Comparison of ENCODE assay signal across 11 mouse cellular contexts in the genomic region with DNA sequence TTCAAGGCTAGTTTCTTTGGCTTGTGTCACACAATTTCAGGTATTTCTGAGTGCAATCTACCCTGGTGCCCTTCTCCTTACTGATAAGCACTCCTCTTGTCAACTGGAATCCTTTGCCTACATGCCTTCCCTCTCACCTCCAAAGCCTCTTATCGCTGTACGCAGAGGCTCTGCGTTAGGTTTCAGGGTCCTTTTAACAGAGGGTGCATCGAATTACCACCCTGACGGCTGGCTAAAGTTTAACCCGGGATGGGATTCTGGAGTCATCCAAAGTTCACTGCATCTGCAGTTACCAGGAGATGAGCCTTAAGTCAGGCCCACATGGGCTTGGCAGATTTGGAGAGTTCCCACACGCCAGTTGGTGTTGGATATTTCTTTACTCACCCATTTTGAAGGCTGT. TPM values are rescaled to one million over a fixed set of nuclear protein-coding genes. Genes with fewer than 3 reads are reported as not detected.
DNase-seq lines count a peak whose midpoint lies in the region; ATAC-seq and TF ChIP-seq lines count a peak whose summit lies in the region.
"Had no signal": no experiment of that assay in that cellular context is flagged by ENCODE, and none has a peak within 500 bp of the region (broad histone marks: within the 10 kb centered on the region; RNA-seq: fewer than 3 reads in every experiment).

No protein-coding gene starts in this region.

- H3K27me3 ChIP-seq in intestine, embryonic 14.5 days (replicated peaks; ENCODE audit: control insufficient read depth, insufficient read depth, low read length) = no peaks in the 10 kb centered on the region
- H3K27me3 ChIP-seq in intestine, embryonic 16.5 days (replicated peaks; ENCODE audit: control insufficient read depth, insufficient read depth, low read length) = no peaks in the 10 kb centered on the region
- H3K27me3 ChIP-seq in kidney, postnatal 0 days (ENCODE audit: insufficient read depth, low read length) = no peaks in the 10 kb centered on the region
- no peaks in the 10 kb centered on the region for H3K27me3 ChIP-seq in liver, embryonic 13.5 days
- no peaks in the 10 kb centered on the region for H3K27me3 ChIP-seq in midbrain, embryonic 10.5 days (ENCODE audit: low read depth, poor library complexity, severe bottlenecking)
- no peaks in the 10 kb centered on the region for H3K27me3 ChIP-seq in neural tube, embryonic 15.5 days (replicated peaks)
- no peaks in the 10 kb centered on the region for H3K27me3 ChIP-seq in forebrain, embryonic 16.5 days (replicated peaks; ENCODE audit: control insufficient read depth, insufficient read depth, low read length)
- H3K27me3 ChIP-seq: forebrain, embryonic 15.5 days; hindbrain, embryonic 12.5 days had no signal

- H3K9ac ChIP-seq in intestine, embryonic 14.5 days (ENCODE audit: low read length) = no peak overlapping the region
- no peak overlapping the region for H3K9ac ChIP-seq in intestine, embryonic 16.5 days (ENCODE audit: low read depth, low read length)
- H3K9ac ChIP-seq in kidney, postnatal 0 days (ENCODE audit: low read depth, low read length) = no peak overlapping the region
- H3K9ac ChIP-seq in liver, embryonic 13.5 days = no peak overlapping the region
- no peak overlapping the region for H3K9ac ChIP-seq in neural tube, embryonic 15.5 days (replicated peaks)
- H3K9ac ChIP-seq in forebrain, embryonic 16.5 days (replicated peaks; ENCODE audit: low read depth, low read length) = no peak overlapping the region
- H3K9ac ChIP-seq: forebrain, embryonic 15.5 days; hindbrain, embryonic 12.5 days had no signal

- peaks cover 12% of the 10 kb centered on the region for H3K4me1 ChIP-seq in intestine, embryonic 14.5 days (replicated peaks; ENCODE audit: control insufficient read depth, insufficient read depth, low read length)
- peaks cover 9% of the 10 kb centered on the region for H3K4me1 ChIP-seq in intestine, embryonic 16.5 days (ENCODE audit: control insufficient read depth, insufficient read depth, low read length)
- peaks cover 11% of the 10 kb centered on the region; the same call in 1 of the 2 replicates for H3K4me1 ChIP-seq in kidney, postnatal 0 days (replicated peaks; ENCODE audit: insufficient read depth, low read length)
- peaks cover 31% of the 10 kb centered on the region for H3K4me1 ChIP-seq in liver, embryonic 13.5 days (replicated peaks)
- H3K4me1 ChIP-seq in midbrain, embryonic 10.5 days = peaks cover 6% of the 10 kb centered on the region; the same call in 1 of the 2 replicates
- no peaks in the 10 kb centered on the region for H3K4me1 ChIP-seq in neural tube, embryonic 15.5 days
- no peaks in the 10 kb centered on the region for H3K4me1 ChIP-seq in forebrain, embryonic 16.5 days (replicated peaks; ENCODE audit: control insufficient read depth, insufficient read depth, low read length)
- H3K4me1 ChIP-seq: forebrain, embryonic 15.5 days; hindbrain, embryonic 12.5 days had no signal

- H3K36me3 ChIP-seq in intestine, embryonic 14.5 days (ENCODE audit: control insufficient read depth, insufficient read depth, low read length) = no peaks in the 10 kb centered on the region
- H3K36me3 ChIP-seq in intestine, embryonic 16.5 days (ENCODE audit: control insufficient read depth, insufficient read depth, low read length) = no peaks in the 10 kb centered on the region
- H3K36me3 ChIP-seq in kidney, postnatal 0 days (ENCODE audit: insufficient read depth, low read length) = no peaks in the 10 kb centered on the region
- H3K36me3 ChIP-seq in liver, embryonic 13.5 days = no peaks in the 10 kb centered on the region
- no peaks in the 10 kb centered on the region for H3K36me3 ChIP-seq in midbrain, embryonic 10.5 days
- no peaks in the 10 kb centered on the region for H3K36me3 ChIP-seq in neural tube, embryonic 15.5 days
- H3K36me3 ChIP-seq in forebrain, embryonic 16.5 days (ENCODE audit: control insufficient read depth, insufficient read depth) = no peaks in the 10 kb centered on the region
- H3K36me3 ChIP-seq: forebrain, embryonic 15.5 days; hindbrain, embryonic 12.5 days had no signal

- no peak overlapping the region for H3K4me2 ChIP-seq in intestine, embryonic 14.5 days (ENCODE audit: low read length)
- H3K4me2 ChIP-seq in intestine, embryonic 16.5 days (ENCODE audit: low read depth, low read length) = peak overlapping the region; percentile 37
- H3K4me2 ChIP-seq in kidney, postnatal 0 days (ENCODE audit: low read length) = 0 out of 2 replicates have a peak overlapping the region, but pooled peaks have one; percentile 6
- H3K4me2 ChIP-seq in liver, embryonic 13.5 days = peak overlapping the region; percentile 43
- H3K4me2 ChIP-seq in neural tube, embryonic 15.5 days = no peak overlapping the region
- no peak overlapping the region for H3K4me2 ChIP-seq in forebrain, embryonic 16.5 days (ENCODE audit: low read length)
- H3K4me2 ChIP-seq: forebrain, embryonic 15.5 days; hindbrain, embryonic 12.5 days had no signal

- no peak overlapping the region for H3K4me3 ChIP-seq in intestine, embryonic 14.5 days (ENCODE audit: low read depth, low read length)
- H3K4me3 ChIP-seq in intestine, embryonic 16.5 days (ENCODE audit: low read length) = no peak overlapping the region
- no peak overlapping the region for H3K4me3 ChIP-seq in kidney, postnatal 0 days (replicated peaks; ENCODE audit: low read depth, low read length)
- H3K4me3 ChIP-seq in liver, embryonic 13.5 days (replicated peaks) = no peak overlapping the region
- H3K4me3 ChIP-seq in midbrain, embryonic 10.5 days = no peak overlapping the region
- no peak overlapping the region for H3K4me3 ChIP-seq in neural tube, embryonic 15.5 days (replicated peaks)
- no peak overlapping the region for H3K4me3 ChIP-seq in forebrain, embryonic 16.5 days (replicated peaks; ENCODE audit: low read length)
- H3K4me3 ChIP-seq: forebrain, embryonic 15.5 days; hindbrain, embryonic 12.5 days had no signal

- peak overlapping the region; percentile 70 for H3K27ac ChIP-seq in intestine, embryonic 14.5 days (ENCODE audit: low read depth)
- peak overlapping the region; percentile 56 for H3K27ac ChIP-seq in intestine, embryonic 16.5 days (ENCODE audit: low read length)
- H3K27ac ChIP-seq in kidney, postnatal 0 days = peak overlapping the region; percentile 47; the same call in 1 of the 2 replicates
- peak overlapping the region; percentile 63 for H3K27ac ChIP-seq in liver, embryonic 13.5 days
- no peak overlapping the region for H3K27ac ChIP-seq in midbrain, embryonic 10.5 days (replicated peaks)
- H3K27ac ChIP-seq in neural tube, embryonic 15.5 days (replicated peaks) = no peak overlapping the region
- H3K27ac ChIP-seq in forebrain, embryonic 16.5 days (ENCODE audit: low read length) = no peak overlapping the region
- H3K27ac ChIP-seq: forebrain, embryonic 15.5 days; hindbrain, embryonic 12.5 days had no signal

- no peaks in the 10 kb centered on the region for H3K9me3 ChIP-seq in intestine, embryonic 14.5 days (ENCODE audit: control insufficient read depth, low read length)
- no peaks in the 10 kb centered on the region for H3K9me3 ChIP-seq in intestine, embryonic 16.5 days (ENCODE audit: control insufficient read depth, low read length)
- no peaks in the 10 kb centered on the region for H3K9me3 ChIP-seq in kidney, postnatal 0 days (replicated peaks; ENCODE audit: low read length)
- H3K9me3 ChIP-seq in liver, embryonic 13.5 days (replicated peaks) = no peaks in the 10 kb centered on the region
- H3K9me3 ChIP-seq in midbrain, embryonic 10.5 days (replicated peaks) = no peaks in the 10 kb centered on the region
- H3K9me3 ChIP-seq in neural tube, embryonic 15.5 days (replicated peaks) = no peaks in the 10 kb centered on the region
- H3K9me3 ChIP-seq in forebrain, embryonic 16.5 days (ENCODE audit: control insufficient read depth, low read length) = no peaks in the 10 kb centered on the region
- H3K9me3 ChIP-seq: forebrain, embryonic 15.5 days; hindbrain, embryonic 12.5 days had no signal

- DNase-seq in intestine, embryonic 14.5 days (ENCODE audit: low spot score) = peak; percentile 64
- peak; percentile 37 for DNase-seq in kidney, postnatal 0 days (ENCODE audit: low spot score)
- peak; percentile 17 for DNase-seq in liver, embryonic 13.5 days
- DNase-seq in midbrain, embryonic 10.5 days (ENCODE audit: low spot score) = no peak
- no peak for DNase-seq in layer of hippocampus, postnatal 14 days (ENCODE audit: low spot score in 2 of 2)
- DNase-seq: right cerebral cortex, postnatal 25 days had no signal

- WGBS in intestine, embryonic 14.5 days = 31% methylated on average over 7 of the region's 7 CpGs
- WGBS in intestine, embryonic 16.5 days = 31% methylated on average over 7 of the region's 7 CpGs
- WGBS in kidney, postnatal 0 days = 29% methylated on average over 7 of the region's 7 CpGs
- whole genome bisulfite sequencing in liver, embryonic 13.5 days (ENCODE audit: insufficient replicate concordance) = 43% methylated on average over 7 of the region's 7 CpGs
- WGBS in midbrain, embryonic 10.5 days = 81% methylated on average over 7 of the region's 7 CpGs
- WGBS in neural tube, embryonic 15.5 days = 40% methylated on average over 7 of the region's 7 CpGs
- WGBS in forebrain, embryonic 16.5 days = 84% methylated on average over 7 of the region's 7 CpGs

- TF ChIP-seq CTCF in kidney, postnatal 0 days (IDR thresholded peaks at IDR 0.05; ENCODE audit: low read depth) = no peak

- ATAC-seq in intestine, embryonic 14.5 days (replicated peaks; ENCODE audit: low FRiP score, low TSS enrichment, low read depth) = peak; percentile 83
- ATAC-seq in intestine, embryonic 16.5 days = peak; percentile 93
- ATAC-seq in kidney, postnatal 0 days (replicated peaks; ENCODE audit: low FRiP score, low read depth) = no peak; the same call in 1 of the 2 replicates
- peak; percentile 77 for ATAC-seq in liver, embryonic 13.5 days (ENCODE audit: low read depth)
- ATAC-seq in neural tube, embryonic 15.5 days (ENCODE audit: low FRiP score) = no peak
- no peak for ATAC-seq in forebrain, embryonic 16.5 days
- ATAC-seq: forebrain, embryonic 15.5 days had no signal

RNA-seq across cellular contexts. Expression of a gene that starts 47.1 kb away (rescaled TPM):
- 489 and 512 TPM in 2 replicates for polyA plus RNA-seq in intestine, embryonic 14.5 days (2014; fragmentation: Nextera tagmentation; extraction: Ambion mirVana)
- 339 and 377 TPM in 2 replicates for polyA plus RNA-seq in intestine, embryonic 16.5 days (2015; fragmentation: Nextera tagmentation; extraction: Ambion mirVana)
- polyA plus RNA-seq in kidney, postnatal 0 days (2015; fragmentation: Nextera tagmentation; extraction: Ambion mirVana) = 230 and 245 TPM in 2 replicates
- polyA plus RNA-seq in liver, embryonic 13.5 days (2015; fragmentation: Nextera tagmentation; extraction: Ambion mirVana) = 343 and 345 TPM in 2 replicates
- 440 and 527 TPM in 2 replicates for polyA plus RNA-seq in midbrain, embryonic 10.5 days (2016; fragmentation: Nextera tagmentation; extraction: Ambion mirVana)
- total RNA-seq in layer of hippocampus, postnatal 14 days (2021) = 1 to 10 TPM; 2.9 to 3.4 TPM
- polyA plus RNA-seq in neural tube, embryonic 15.5 days (2015; fragmentation: Nextera tagmentation; extraction: Ambion mirVana) = 54.8 and 142 TPM in 2 replicates
- polyA plus RNA-seq in forebrain, embryonic 16.5 days (2015; fragmentation: Nextera tagmentation; extraction: Ambion mirVana) = 154 and 191 TPM in 2 replicates

Comparison
In these comparisons a context has a peak if more than half of its experiments do, and no peak if none do; other contexts are left out.
1. H3K4me2 ChIP-seq: peak in intestine, embryonic 16.5 days (single experiment), kidney, postnatal 0 days (single experiment) and liver, embryonic 13.5 days (single experiment); none in intestine, embryonic 14.5 days (single experiment), neural tube, embryonic 15.5 days (single experiment) and forebrain, embryonic 16.5 days (single experiment).
2. ATAC-seq: peak in intestine, embryonic 14.5 days (single experiment), intestine, embryonic 16.5 days (single experiment) and liver, embryonic 13.5 days (single experiment); none in kidney, postnatal 0 days (single experiment), neural tube, embryonic 15.5 days (single experiment) and forebrain, embryonic 16.5 days (single experiment).
3. DNase-seq: peak in intestine, embryonic 14.5 days (single experiment), kidney, postnatal 0 days (single experiment) and liver, embryonic 13.5 days (single experiment); none in midbrain, embryonic 10.5 days (single experiment) and layer of hippocampus, postnatal 14 days (0 of 2).
4. H3K27ac ChIP-seq: peak in intestine, embryonic 14.5 days (single experiment), intestine, embryonic 16.5 days (single experiment), kidney, postnatal 0 days (single experiment) and liver, embryonic 13.5 days (single experiment); none in midbrain, embryonic 10.5 days (single experiment), neural tube, embryonic 15.5 days (single experiment) and forebrain, embryonic 16.5 days (single experiment).